Mouse (Mus musculus): ENCODE results near the gene Gm20388.

- TF ChIP-seq ZNF384 (IDR thresholded peaks at IDR 0.05; ENCODE audit: low read depth, low read length) (no peak), MAFK (IDR thresholded peaks at IDR 0.05; ENCODE audit: insufficient read depth, low read depth, low read length) (no peak), CHD2 (IDR thresholded peaks at IDR 0.05; ENCODE audit: low read depth, low read length) (no peak), HCFC1 (IDR thresholded peaks at IDR 0.05; ENCODE audit: borderline replicate concordance, insufficient read depth, low read length) (no peak)
These were observed 3043.6 kb downstream of the Gm20388 start for GRCm38 (mm10) chr8:122954090-122954799.
